Mouse (Mus musculus) MEL (cell line): ENCODE measurements around the gene Kcnh7. TPM values are rescaled to one million over a fixed set of nuclear protein-coding genes. Genes with fewer than 3 reads are reported as not detected.

Experiments used
- DNase-seq: peaks from one replicate; pipeline ENCODE4 v3.0.0; 2011; ENCODE audit warnings: low read depth, low spot score
- H3K27ac ChIP-seq: 2 replicates; pipeline ENCODE4 v1.5.1; 2012; ENCODE audit warnings: low read depth, mild to moderate bottlenecking, control low read depth, low read length, moderate library complexity; ENCODE audit not compliant: control insufficient read depth
- H3K27me3 ChIP-seq, 2 experiments: fragments of 150-350 bp in 1 of 2; sonication (generic) in 1 of 2; 2 replicates each; pipeline ENCODE4 v1.6.1; 2012; ENCODE audit warnings: low read length in 2 of 2, mild to moderate bottlenecking in 2 of 2, improper control_type of control experiment in 1 of 2, moderate library complexity in 1 of 2; ENCODE audit not compliant: insufficient read depth in 2 of 2, control insufficient read depth in 1 of 2
- H3K36me3 ChIP-seq, 2 experiments: 2 replicates each; pipeline ENCODE4 v1.6.1; 2012 to 2014; ENCODE audit warnings: low read length in 2 of 2, improper control_type of control experiment in 1 of 2, inconsistent platforms in 1 of 2, mild to moderate bottlenecking in 1 of 2; ENCODE audit not compliant: insufficient read depth in 2 of 2, control insufficient read depth in 1 of 2
- H3K4me1 ChIP-seq, 2 experiments: fragments of 150-350 bp in 1 of 2; sonication (generic) in 1 of 2; 2 replicates each; pipeline ENCODE4 v1.6.1; 2012; ENCODE audit warnings: low read length in 2 of 2, improper control_type of control experiment in 1 of 2, mild to moderate bottlenecking in 1 of 2; ENCODE audit not compliant: insufficient read depth in 2 of 2, control insufficient read depth in 1 of 2
- H3K4me3 ChIP-seq, 2 experiments: fragments of 150-350 bp in 1 of 2; sonication (generic) in 1 of 2; 2 replicates each; pipeline ENCODE4 v1.5.1; 2012; ENCODE audit warnings: low read depth in 2 of 2, low read length in 2 of 2, mild to moderate bottlenecking in 2 of 2, moderate library complexity in 2 of 2, control low read depth in 1 of 2, improper control_type of control experiment in 1 of 2; ENCODE audit not compliant: control insufficient read depth in 1 of 2, insufficient read depth in 1 of 2
- H3K79me2 ChIP-seq: 2 replicates; pipeline ENCODE4 v1.6.1; 2012; ENCODE audit warnings: mild to moderate bottlenecking, low read length, moderate library complexity; ENCODE audit not compliant: control insufficient read depth, poor library complexity, insufficient read depth
- H3K9ac ChIP-seq: 2 replicates; pipeline ENCODE4 v1.6.1; 2012; ENCODE audit warnings: low read depth, mild to moderate bottlenecking, control low read depth, low read length, moderate library complexity; ENCODE audit not compliant: control insufficient read depth, poor library complexity, severe bottlenecking
- H3K9me3 ChIP-seq: fragments of 150-350 bp; sonication (generic); replicated peaks from 2 replicates; pipeline ENCODE4 v1.6.1; 2012; ENCODE audit warnings: mild to moderate bottlenecking, low read length, improper control_type of control experiment, moderate library complexity; ENCODE audit not compliant: insufficient read depth
- BHLHE40 ChIP-seq: IDR thresholded peaks from 2 replicates; pipeline ENCODE4 v1.6.1; 2012; ENCODE audit warnings: low read depth, mild to moderate bottlenecking, inconsistent platforms, low read length, improper control_type of control experiment, borderline replicate concordance
- CTCF ChIP-seq, 3 experiments: IDR thresholded peaks in 2 of 3; conservative IDR thresholded peaks in 1 of 3; 2 replicates each; pipeline ENCODE4 v1.5.1; 2011 to 2012; ENCODE audit warnings: low read length in 3 of 3, low read depth in 2 of 3, mild to moderate bottlenecking in 2 of 3, improper control_type of control experiment in 1 of 3, inconsistent platforms in 1 of 3, mixed read lengths in 1 of 3, moderate library complexity in 1 of 3; ENCODE audit not compliant: control insufficient read depth in 1 of 3, insufficient read depth in 1 of 3, poor library complexity in 1 of 3, severe bottlenecking in 1 of 3
- E2F4 ChIP-seq: IDR thresholded peaks from 2 replicates; pipeline ENCODE4 v1.6.1; 2011; ENCODE audit warnings: low read depth, low read length, improper control_type of control experiment, borderline replicate concordance
- ELF1 ChIP-seq: IDR thresholded peaks from 2 replicates; pipeline ENCODE4 v1.6.1; 2014; ENCODE audit warnings: low read depth, mild to moderate bottlenecking, inconsistent platforms, low read length, improper control_type of control experiment, moderate library complexity
- EP300 ChIP-seq, 2 experiments: IDR thresholded peaks; 2 replicates each; pipeline ENCODE4 v1.6.1; 2011; ENCODE audit warnings: improper control_type of control experiment in 2 of 2, low read length in 2 of 2, low read depth in 1 of 2, mild to moderate bottlenecking in 1 of 2
- GABPA ChIP-seq: IDR thresholded peaks from 2 replicates; pipeline ENCODE4 v1.6.1; 2012; ENCODE audit warnings: low read depth, mild to moderate bottlenecking, inconsistent platforms, low read length, improper control_type of control experiment, moderate library complexity
- GATA1 ChIP-seq: IDR thresholded peaks from 2 replicates; pipeline ENCODE4 v1.6.1; 2011; ENCODE audit warnings: low read depth, low read length, improper control_type of control experiment
- HCFC1 ChIP-seq: IDR thresholded peaks from 2 replicates; pipeline ENCODE4 v1.6.1; 2012; ENCODE audit warnings: low read depth, mild to moderate bottlenecking, inconsistent platforms, low read length, improper control_type of control experiment, moderate library complexity
- MAZ ChIP-seq: IDR thresholded peaks from 2 replicates; pipeline ENCODE4 v1.6.1; 2012; ENCODE audit warnings: low read depth, mild to moderate bottlenecking, inconsistent platforms, low read length, improper control_type of control experiment
- MEF2A ChIP-seq: IDR thresholded peaks from 2 replicates; pipeline ENCODE4 v1.6.1; 2014; ENCODE audit warnings: low read depth, mild to moderate bottlenecking, inconsistent platforms, low read length, improper control_type of control experiment; ENCODE audit not compliant: poor library complexity, insufficient replicate concordance, severe bottlenecking; ENCODE audit errors: extremely low read depth
- MYB ChIP-seq: IDR thresholded peaks from 2 replicates; pipeline ENCODE4 v1.6.1; 2011; ENCODE audit warnings: mild to moderate bottlenecking, low read depth, low read length, improper control_type of control experiment
- MYC ChIP-seq: IDR thresholded peaks from 2 replicates; pipeline ENCODE4 v1.6.1; 2011; ENCODE audit warnings: low read depth, mild to moderate bottlenecking, low read length, improper control_type of control experiment, moderate library complexity
- NRF1 ChIP-seq: IDR thresholded peaks from 2 replicates; pipeline ENCODE4 v1.6.1; 2014; ENCODE audit warnings: low read depth, mild to moderate bottlenecking, inconsistent platforms, low read length, improper control_type of control experiment, moderate library complexity; ENCODE audit not compliant: poor library complexity, insufficient read depth, severe bottlenecking
- POLR2AphosphoS5 ChIP-seq: IDR thresholded peaks from 2 replicates; pipeline ENCODE4 v1.6.1; 2012; ENCODE audit warnings: low read depth, borderline replicate concordance, mild to moderate bottlenecking, inconsistent platforms, low read length, moderate library complexity, mixed read lengths
- RAD21 ChIP-seq: IDR thresholded peaks from 2 replicates; pipeline ENCODE4 v1.6.1; 2011; ENCODE audit warnings: mild to moderate bottlenecking, low read depth, low read length, improper control_type of control experiment
- SIN3A ChIP-seq: IDR thresholded peaks from 2 replicates; pipeline ENCODE4 v1.6.1; 2012; ENCODE audit warnings: low read length, improper control_type of control experiment, inconsistent platforms
- TBP ChIP-seq: IDR thresholded peaks from 2 replicates; pipeline ENCODE4 v1.8.0; 2011; ENCODE audit warnings: low read depth, low read length, improper control_type of control experiment
- TCF12 ChIP-seq: IDR thresholded peaks from 2 replicates; pipeline ENCODE4 v1.6.1; 2014; ENCODE audit warnings: low read depth, mild to moderate bottlenecking, inconsistent platforms, low read length, improper control_type of control experiment, moderate library complexity
- USF1 ChIP-seq: IDR thresholded peaks from 2 replicates; pipeline ENCODE4 v1.6.1; 2014; ENCODE audit warnings: low read depth, mild to moderate bottlenecking, inconsistent platforms, low read length, improper control_type of control experiment, moderate library complexity
- ZC3H11A ChIP-seq: IDR thresholded peaks from 2 replicates; pipeline ENCODE4 v1.6.1; 2012; ENCODE audit warnings: low read depth, mild to moderate bottlenecking, inconsistent platforms, low read length, improper control_type of control experiment
- polyA plus RNA-seq, 2 experiments: library from polyadenylated mRNA; stranded (reverse) in 1 of 2; unstranded in 1 of 2; fragments of >175 nt in 1 of 2; fragments of >200 nt in 1 of 2; gene quantifications; 2 replicates each; pipeline versions ENCODE4 v1.2.1 to v1.2.4; 2012; ENCODE audit warnings: low replicate concordance in 2 of 2, low read depth in 1 of 2; ENCODE audit not compliant: insufficient read length in 2 of 2, insufficient read depth in 1 of 2, missing spikeins in 1 of 2
- total RNA-seq: library from RNA; depleted of rRNA; stranded (reverse); fragments of 300-350 nt; gene quantifications from 2 replicates; pipeline ENCODE4 v1.2.3, GENCODE M21; 2012

Gene Kcnh7
- total and polyA plus RNA-seq, 3 experiments = under 0.01 to 0.13 TPM; not detected in 1

DNA sequence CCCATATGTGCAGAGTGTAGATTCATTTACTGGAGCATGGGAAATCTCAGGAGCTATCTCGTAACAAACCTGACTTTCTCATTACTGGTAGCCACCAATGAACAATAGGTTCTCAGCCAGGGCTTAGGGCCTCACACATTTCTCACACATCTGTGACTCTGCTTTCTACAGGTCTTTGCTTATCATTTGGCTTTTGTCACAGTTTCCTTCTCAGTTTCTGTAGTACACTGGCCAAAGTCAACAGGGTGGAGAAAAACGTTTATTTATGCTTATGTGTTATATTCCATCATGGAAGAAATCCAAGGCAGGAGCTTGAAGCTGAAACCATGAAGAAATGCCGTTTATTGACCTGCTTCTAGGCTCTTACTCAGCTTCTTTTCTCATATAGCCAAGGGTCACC, 63.8 kb downstream of the Kcnh7 start:
- no peaks in the 10 kb centered on the region for H3K36me3 ChIP-seq
- no peaks in the 10 kb centered on the region for H3K9me3 ChIP-seq
- H3K79me2 ChIP-seq = no peaks in the 10 kb centered on the region
- H3K4me1 ChIP-seq = no peaks in the 10 kb centered on the region
- no peak for DNase-seq
- no peak overlapping the region for H3K4me3 ChIP-seq
- no peak overlapping the region for H3K9ac ChIP-seq
- H3K27ac ChIP-seq = no peak overlapping the region
- H3K27me3 ChIP-seq = no peaks in the 10 kb centered on the region; a peak in 1 of 4 replicates
- TF ChIP-seq USF1 (no peak), MYC (no peak), TBP (no peak), MYB (no peak), NRF1 (no peak), GABPA (no peak), ELF1 (no peak), RAD21 (no peak), MAZ (no peak), POLR2AphosphoS5 (no peak), E2F4 (no peak), SIN3A (no peak), ZC3H11A (no peak), CTCF (IDR thresholded peaks at IDR 0.05 in 2 of 3, conservative IDR thresholded peaks at IDR 0.05 in 1 of 3; ENCODE audit: control insufficient read depth in 1 of 3, insufficient read depth in 1 of 3, low read depth in 2 of 3, low read length in 3 of 3, poor library complexity in 1 of 3, severe bottlenecking in 1 of 3) (no peak), BHLHE40 (no peak), EP300 (IDR thresholded peaks at IDR 0.05; ENCODE audit: low read depth in 1 of 2, low read length in 2 of 2) (no peak), GATA1 (no peak), HCFC1 (no peak), TCF12 (no peak), MEF2A (no peak)
